Mouse (Mus musculus): Measurements from ENCODE around the gene Igsf8. TPM values are rescaled to one million over a fixed set of nuclear protein-coding genes. Genes with fewer than 3 reads are reported as not detected.
A peak's percentile ranks its signal among the peaks of the same experiment; 100 is the strongest.

The Igsf8 gene
- polyA plus RNA-seq, 1 experiment from 2014 or later = 142 TPM

DNA sequence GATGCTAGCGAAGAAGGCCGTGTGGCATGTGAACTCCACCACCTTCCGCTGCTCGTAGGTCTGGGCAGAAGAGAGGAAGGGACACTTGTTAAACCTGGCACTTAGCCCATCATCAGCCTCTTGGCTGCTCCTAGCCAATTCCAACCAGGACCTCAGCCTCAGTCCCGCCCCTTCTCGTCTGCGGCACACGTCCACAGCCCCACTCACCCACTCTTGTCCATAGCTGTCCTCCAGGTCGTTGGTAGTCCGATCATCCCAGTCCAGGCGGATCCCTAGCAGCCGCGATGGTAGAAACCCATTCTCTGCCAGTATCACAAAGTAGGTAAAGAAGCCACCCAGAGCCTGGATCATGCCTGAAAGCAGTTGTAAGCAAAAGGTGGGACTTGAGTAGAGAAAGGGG lies 16.9 kb downstream of the Igsf8 start:
- H3K9me3 ChIP-seq = no peaks in the 10 kb centered on the region
- WGBS = 94% methylated on average over 13 of the region's 13 CpGs
- H3K4me1 ChIP-seq (replicated peaks) = peaks cover 6% of the 10 kb centered on the region
- no peak overlapping the region for H3K4me3 ChIP-seq
- DNase-seq (ENCODE audit: low spot score) = no peak
- H3K27me3 ChIP-seq (ENCODE audit: insufficient read depth, poor library complexity, severe bottlenecking) = no peaks in the 10 kb centered on the region
- H3K36me3 ChIP-seq = no peaks in the 10 kb centered on the region
- no peak overlapping the region for H3K27ac ChIP-seq

DNA sequence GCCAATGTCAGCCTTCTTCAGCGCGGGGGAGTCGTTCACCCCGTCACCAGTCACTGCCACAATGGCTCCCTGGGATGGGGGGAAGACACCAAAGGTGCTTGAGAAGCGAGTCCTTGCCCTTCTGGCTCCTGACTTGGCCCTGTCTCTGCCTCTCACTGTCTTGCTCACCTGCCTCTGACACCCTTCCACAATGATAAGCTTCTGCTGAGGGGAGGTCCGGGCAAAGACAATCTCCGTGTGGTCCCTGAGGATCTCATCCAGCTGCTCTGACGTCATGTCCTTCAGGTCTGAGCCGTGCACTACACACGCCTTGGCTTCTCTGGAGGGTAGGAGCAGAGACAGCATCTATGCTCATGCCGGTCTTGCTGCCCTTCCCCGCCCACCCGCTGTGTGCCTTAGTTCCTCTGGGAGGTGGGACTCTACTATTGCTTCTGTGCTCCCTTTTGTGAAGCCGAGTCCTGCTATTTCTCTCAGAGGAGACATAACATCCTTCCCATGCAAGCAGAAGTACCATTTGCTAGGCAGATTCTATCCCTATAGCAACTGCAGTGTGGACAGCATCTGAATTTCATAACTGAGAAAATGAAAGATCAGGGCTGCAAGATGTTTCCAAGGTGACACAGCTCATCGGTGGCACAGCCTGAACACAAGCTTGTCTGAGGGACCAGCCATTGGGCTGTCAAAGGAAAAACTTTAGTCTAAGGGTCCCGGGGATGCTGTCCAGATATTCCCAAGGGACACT lies 18.5 kb downstream of the Igsf8 start:
- peak overlapping the region; percentile 30; the same call in 1 of the 2 replicates for H3K27ac ChIP-seq
- WGBS = 83% methylated on average over 16 of the region's 16 CpGs
- H3K4me3 ChIP-seq = no peak overlapping the region
- DNase-seq (ENCODE audit: low spot score) = no peak
- H3K27me3 ChIP-seq (ENCODE audit: insufficient read depth, poor library complexity, severe bottlenecking) = no peaks in the 10 kb centered on the region
- H3K9me3 ChIP-seq = no peaks in the 10 kb centered on the region
- no peaks in the 10 kb centered on the region for H3K36me3 ChIP-seq
- H3K4me1 ChIP-seq (replicated peaks) = no peaks in the 10 kb centered on the region; the same call in 1 of the 2 replicates

- no peak for DNase-seq (ENCODE audit: low spot score)
- 88% methylated on average over 10 of the region's 10 CpGs for WGBS
These were observed 20.2 kb downstream of the Igsf8 start for GRCm38 (mm10) chr1:172281522-172282254.

DNA sequence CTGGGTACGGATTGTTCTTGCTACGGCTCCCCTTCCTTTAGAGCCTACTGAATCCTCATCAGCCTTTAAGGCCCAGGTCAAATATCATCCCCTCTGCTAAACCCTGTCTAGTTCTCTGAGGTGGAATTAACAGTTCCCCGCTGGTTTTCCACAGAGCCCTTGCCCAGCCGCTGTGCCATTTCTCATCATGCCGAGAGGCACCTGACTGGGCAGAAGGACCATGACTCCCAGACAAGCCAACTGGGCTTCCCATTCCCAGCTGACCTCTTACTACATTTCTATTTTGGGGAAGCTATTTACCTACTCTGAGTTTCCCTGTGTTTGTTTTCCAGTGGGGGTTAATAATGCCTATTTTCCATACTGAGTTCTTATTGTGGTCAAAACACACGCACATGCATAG lies 21.6 kb downstream of the Igsf8 start:
- Histone ChIP-seq H3K4me3 (no peak overlapping the region), H3K36me3 (no peaks in the 10 kb centered on the region), H3K9me3 (no peaks in the 10 kb centered on the region), H3K27me3 (ENCODE audit: insufficient read depth, poor library complexity, severe bottlenecking) (no peaks in the 10 kb centered on the region), H3K4me1 (replicated peaks) (peaks cover 9% of the 10 kb centered on the region), H3K27ac (no peak overlapping the region)
- WGBS = 92% methylated on average over 6 of the region's 6 CpGs
- DNase-seq (ENCODE audit: low spot score) = no peak

More at GRCm38 (mm10) chr1:172281522-172282254, 20.2 kb downstream of the Igsf8 start:
- H3K36me3 ChIP-seq = no peaks in the 10 kb centered on the region
- no peaks in the 10 kb centered on the region for H3K9me3 ChIP-seq
- H3K4me3 ChIP-seq = no peak overlapping the region
- H3K27me3 ChIP-seq (ENCODE audit: insufficient read depth, poor library complexity, severe bottlenecking) = no peaks in the 10 kb centered on the region
- H3K4me1 ChIP-seq (replicated peaks) = peaks cover 9% of the 10 kb centered on the region
- H3K27ac ChIP-seq = no peak overlapping the region

GRCm38 (mm10) chr1:172284221-172284620 lies 22.8 kb downstream of the Igsf8 start:
- H3K27me3 ChIP-seq (ENCODE audit: insufficient read depth, poor library complexity, severe bottlenecking) = no peaks in the 10 kb centered on the region
- H3K4me3 ChIP-seq = no peak overlapping the region
- H3K36me3 ChIP-seq = no peaks in the 10 kb centered on the region
- peaks cover 9% of the 10 kb centered on the region for H3K4me1 ChIP-seq (replicated peaks)
- H3K27ac ChIP-seq = no peak overlapping the region
- no peak for DNase-seq (ENCODE audit: low spot score)
- no peaks in the 10 kb centered on the region for H3K9me3 ChIP-seq
- WGBS = 90% methylated on average over 14 of the region's 14 CpGs

GRCm38 (mm10) chr1:172286740-172287139 lies 25.3 kb downstream of the Igsf8 start:
- Histone ChIP-seq H3K27ac (no peak overlapping the region), H3K27me3 (ENCODE audit: insufficient read depth, poor library complexity, severe bottlenecking) (no peaks in the 10 kb centered on the region), H3K36me3 (no peaks in the 10 kb centered on the region), H3K9me3 (no peaks in the 10 kb centered on the region), H3K4me1 (replicated peaks) (peaks cover 9% of the 10 kb centered on the region), H3K4me3 (no peak overlapping the region)
- no peak for DNase-seq (ENCODE audit: low spot score)
- WGBS = 91% methylated on average over 5 of the region's 5 CpGs

DNA sequence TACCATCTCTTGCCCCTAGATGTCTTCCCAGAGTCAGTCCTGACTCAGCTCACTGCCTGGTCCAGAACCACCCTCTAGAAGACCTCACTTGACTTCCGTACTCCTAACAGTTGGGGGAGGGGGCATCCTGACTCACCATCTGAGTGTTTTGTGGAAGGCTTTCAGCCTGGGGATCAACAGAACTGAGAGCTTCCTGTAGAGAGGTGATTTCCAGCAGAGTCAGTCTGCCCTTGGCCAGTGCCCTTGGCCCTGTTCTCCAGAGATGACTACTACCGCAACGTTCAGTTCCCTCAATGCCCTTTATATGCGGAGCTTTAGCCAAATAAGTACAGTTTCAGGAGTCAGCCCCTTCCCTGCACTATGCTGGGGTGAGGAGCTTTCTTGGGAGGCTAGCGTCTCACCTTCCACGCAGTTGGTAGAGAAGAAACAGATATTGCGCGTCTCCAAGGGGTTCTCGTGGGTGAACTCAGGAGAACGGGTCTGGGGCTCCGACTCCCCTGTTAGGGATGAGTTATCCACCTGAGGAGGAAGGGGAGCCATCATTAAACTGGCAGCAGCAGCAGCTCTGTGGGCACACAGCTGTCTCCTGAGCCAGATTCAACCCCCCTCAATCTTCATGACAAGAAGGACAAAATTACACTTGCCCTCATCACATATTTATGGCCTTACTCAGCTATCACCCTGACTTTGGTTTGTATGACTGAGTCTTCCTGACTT lies 27.6 kb downstream of the Igsf8 start:
- 92% methylated on average over 11 of the region's 11 CpGs for WGBS
- no peak for DNase-seq (ENCODE audit: low spot score)
- Histone ChIP-seq H3K4me3 (no peak overlapping the region), H3K4me1 (replicated peaks) (peaks cover 11% of the 10 kb centered on the region), H3K27me3 (ENCODE audit: insufficient read depth, poor library complexity, severe bottlenecking) (no peaks in the 10 kb centered on the region), H3K9me3 (no peaks in the 10 kb centered on the region), H3K27ac (no peak overlapping the region), H3K36me3 (no peaks in the 10 kb centered on the region)

GRCm38 (mm10) chr1:172289617-172289946 lies 28.1 kb downstream of the Igsf8 start:
- peaks cover 14% of the 10 kb centered on the region for H3K4me1 ChIP-seq (replicated peaks)
- DNase-seq (ENCODE audit: low spot score) = no peak
- H3K4me3 ChIP-seq = no peak overlapping the region
- H3K27me3 ChIP-seq (ENCODE audit: insufficient read depth, poor library complexity, severe bottlenecking) = no peaks in the 10 kb centered on the region
- H3K36me3 ChIP-seq = no peaks in the 10 kb centered on the region
- H3K9me3 ChIP-seq = no peaks in the 10 kb centered on the region
- no peak overlapping the region for H3K27ac ChIP-seq
- 92% methylated on average over 3 of the region's 3 CpGs for WGBS

DNA sequence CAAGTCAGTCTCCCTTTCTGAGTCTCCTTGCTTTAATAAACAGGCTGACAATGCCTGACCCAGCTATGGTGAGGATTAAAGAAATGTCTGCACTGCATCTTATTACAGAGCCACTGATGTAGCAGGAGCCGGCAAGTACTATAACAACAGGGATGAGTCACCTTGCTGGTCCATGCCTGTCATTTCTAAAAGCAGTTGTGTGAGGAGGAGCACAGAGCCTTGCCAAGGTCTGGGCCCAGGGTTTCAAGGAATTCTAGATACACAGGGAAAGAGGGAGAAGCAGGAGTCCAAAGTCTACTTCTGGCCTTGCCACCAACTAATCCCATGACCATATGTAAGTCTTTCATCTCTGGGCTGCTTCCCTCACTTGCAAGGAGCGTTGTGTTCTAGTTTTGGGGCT lies 31.4 kb downstream of the Igsf8 start:
- H3K4me3 ChIP-seq = no peak overlapping the region
- peaks cover 11% of the 10 kb centered on the region for H3K27me3 ChIP-seq (ENCODE audit: insufficient read depth, poor library complexity, severe bottlenecking)
- H3K9me3 ChIP-seq = no peaks in the 10 kb centered on the region
- 89% methylated on average over 2 of the region's 2 CpGs for WGBS
- peaks cover 30% of the 10 kb centered on the region for H3K4me1 ChIP-seq (replicated peaks)
- no peak for DNase-seq (ENCODE audit: low spot score)
- H3K36me3 ChIP-seq = no peaks in the 10 kb centered on the region
- no peak overlapping the region for H3K27ac ChIP-seq

- Histone ChIP-seq H3K27me3 (ENCODE audit: insufficient read depth, poor library complexity, severe bottlenecking) (peaks cover 14% of the 10 kb centered on the region), H3K9me3 (no peaks in the 10 kb centered on the region), H3K4me1 (replicated peaks) (peaks cover 36% of the 10 kb centered on the region), H3K4me3 (no peak overlapping the region), H3K36me3 (no peaks in the 10 kb centered on the region), H3K27ac (no peak overlapping the region)
- DNase-seq (ENCODE audit: low spot score) = no peak
- WGBS = 87% methylated on average over 11 of the region's 11 CpGs
These were observed 32.0 kb downstream of the Igsf8 start for GRCm38 (mm10) chr1:172293449-172293848.

DNA sequence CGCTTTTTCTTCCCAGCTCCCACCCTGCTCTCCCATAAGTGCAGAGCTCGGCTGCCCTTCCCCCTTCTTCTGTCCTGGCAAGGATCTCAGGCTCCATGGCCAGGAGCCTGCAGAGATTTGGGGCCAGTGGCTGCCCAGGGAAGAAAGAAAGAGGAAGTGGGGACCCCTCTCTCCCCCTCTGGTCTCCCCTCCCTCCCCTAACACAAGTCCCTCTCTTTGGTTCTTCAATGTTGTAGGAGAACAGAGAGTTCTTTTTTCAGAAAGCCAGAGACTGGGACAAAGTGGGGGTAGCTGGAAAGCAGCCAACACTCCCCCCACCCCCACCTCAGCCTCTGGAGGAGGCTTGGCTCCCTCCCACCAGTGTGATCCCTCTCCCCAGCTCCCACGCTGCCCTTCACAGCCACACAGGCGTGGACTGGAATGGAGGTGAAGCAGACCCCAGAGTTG lies 34.3 kb downstream of the Igsf8 start:
- DNase-seq (ENCODE audit: low spot score) = no peak
- WGBS = 62% methylated on average over 4 of the region's 4 CpGs

DNA sequence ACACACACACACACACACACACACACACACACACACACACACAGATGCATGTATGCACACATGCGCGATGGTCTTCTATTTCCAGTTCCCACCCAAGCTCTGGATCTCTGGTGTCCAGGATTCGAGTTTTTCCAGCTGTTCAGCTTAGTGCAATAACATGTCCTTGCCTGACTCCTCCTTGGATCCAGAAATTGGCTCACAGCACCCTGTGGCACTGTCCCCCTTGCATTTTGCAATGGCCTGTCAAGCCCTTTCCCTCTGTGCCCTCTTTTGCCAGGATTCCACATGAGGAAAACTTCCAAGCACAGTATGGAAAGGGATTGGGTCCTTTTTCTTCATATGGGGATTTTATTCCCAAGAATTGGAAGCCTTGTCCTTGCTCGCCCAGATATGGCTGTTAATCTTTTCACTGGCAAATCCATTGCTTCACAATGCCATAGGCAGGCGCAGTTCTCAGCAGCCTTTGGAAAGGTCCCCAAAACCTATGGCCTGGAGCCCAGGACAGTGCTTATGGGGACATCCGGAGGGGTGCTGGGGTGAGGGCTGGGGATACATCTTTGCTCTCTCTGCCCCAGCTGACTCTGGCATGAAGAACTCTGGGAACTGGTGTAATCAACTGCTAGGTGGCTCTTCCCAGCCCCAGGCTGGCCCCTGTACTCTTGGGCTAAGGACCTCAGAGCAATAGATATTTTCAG lies 35.5 kb downstream of the Igsf8 start:
- H3K36me3 ChIP-seq = no peaks in the 10 kb centered on the region
- peak overlapping the region; percentile 79 for H3K27ac ChIP-seq
- no peak for DNase-seq (ENCODE audit: low spot score)
- peak overlapping the region; percentile 34; the same call in 1 of the 2 replicates for H3K4me3 ChIP-seq
- H3K9me3 ChIP-seq = no peaks in the 10 kb centered on the region
- H3K27me3 ChIP-seq (ENCODE audit: insufficient read depth, poor library complexity, severe bottlenecking) = peaks cover 37% of the 10 kb centered on the region
- peaks cover 67% of the 10 kb centered on the region for H3K4me1 ChIP-seq (replicated peaks)
- 80% methylated on average over 6 of the region's 6 CpGs for WGBS

More for the DNA sequence above, 34.3 kb downstream of the Igsf8 start:
- peaks cover 55% of the 10 kb centered on the region for H3K4me1 ChIP-seq (replicated peaks)
- no peaks in the 10 kb centered on the region for H3K36me3 ChIP-seq
- peak overlapping the region; percentile 69; the same call in 1 of the 2 replicates for H3K27ac ChIP-seq
- H3K4me3 ChIP-seq = no peak overlapping the region
- peaks cover 33% of the 10 kb centered on the region for H3K27me3 ChIP-seq (ENCODE audit: insufficient read depth, poor library complexity, severe bottlenecking)
- no peaks in the 10 kb centered on the region for H3K9me3 ChIP-seq
